ENCODE assay signal across 14 mouse cellular contexts in the genomic region with DNA sequence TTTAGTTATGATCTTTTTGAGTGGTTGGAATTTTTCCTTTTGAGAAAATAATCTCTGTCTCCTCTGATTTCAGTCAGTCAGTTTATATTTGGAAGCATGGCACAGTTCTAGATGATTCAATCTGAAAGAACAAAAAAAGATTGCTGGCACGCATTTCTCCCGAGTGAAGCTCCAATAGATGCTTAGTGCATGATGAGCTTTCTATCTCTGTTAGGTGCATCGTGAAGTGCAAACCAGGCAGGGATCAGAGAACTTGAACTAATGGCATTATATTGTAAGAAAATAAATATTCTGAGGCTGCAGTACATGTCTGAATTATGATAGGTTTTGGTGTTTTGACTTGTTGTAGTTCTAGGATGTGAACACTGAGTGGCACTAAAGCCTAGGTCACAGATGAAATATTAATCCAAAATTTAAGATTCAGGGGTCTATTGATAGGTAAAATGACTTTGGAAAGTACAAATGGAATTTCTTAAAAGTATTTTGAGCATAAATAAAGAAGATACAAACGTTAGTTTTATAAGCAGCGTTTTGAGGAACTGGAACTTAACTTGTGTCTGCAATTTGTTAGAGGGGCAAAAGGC. TPM values are rescaled to one million over a fixed set of nuclear protein-coding genes. Genes with fewer than 3 reads are reported as not detected.
DNase-seq lines count a peak whose midpoint lies in the region; ATAC-seq and TF ChIP-seq lines count a peak whose summit lies in the region.
"Had no signal": no experiment of that assay in that cellular context is flagged by ENCODE, and none has a peak within 500 bp of the region (broad histone marks: within the 10 kb centered on the region; RNA-seq: fewer than 3 reads in every experiment).

No protein-coding gene starts in this region.

- TF ChIP-seq CTCF in liver, postnatal 0 days (IDR thresholded peaks at IDR 0.05; ENCODE audit: low read depth): peak; percentile 33; the same call in 1 of the 2 replicates
- peak; percentile 92 for TF ChIP-seq CTCF in layer of hippocampus, adult 2 months (conservative IDR thresholded peaks at IDR 0.05)

- no peak overlapping the region for H3K9ac ChIP-seq in liver, postnatal 0 days (replicated peaks)
- no peak overlapping the region for H3K9ac ChIP-seq in liver, embryonic 11.5 days (ENCODE audit: low read depth, low read length)
- H3K9ac ChIP-seq: embryonic facial prominence, embryonic 13.5 days; limb, embryonic 12.5 days; neural tube, embryonic 15.5 days; stomach, embryonic 15.5 days had no signal

- peak; percentile 11 for DNase-seq in embryo, embryonic 10.5 days (ENCODE audit: low spot score)
- no peak for DNase-seq in embryo, embryonic 10 days (ENCODE audit: low spot score)
- no peak for DNase-seq in liver, postnatal 0 days
- DNase-seq in liver, embryonic 11.5 days (ENCODE audit: low spot score): no peak
- peak; percentile 8 to 16 for DNase-seq in layer of hippocampus, adult 2 months (ENCODE audit: low spot score in 2 of 2)
- peak; percentile 9 for DNase-seq in right cerebral cortex, postnatal 14 days
- no peak for DNase-seq in yolk sac, embryonic 10.5 days (ENCODE audit: low spot score)
- no peak for DNase-seq in gastrocnemius, adult 8-10 months (ENCODE audit: low spot score in 2 of 2)
- DNase-seq: adrenal gland, postnatal 14 days had no signal

- H3K9me3 ChIP-seq in liver, postnatal 0 days (ENCODE audit: low read length): no peaks in the 10 kb centered on the region
- H3K9me3 ChIP-seq in liver, embryonic 11.5 days (ENCODE audit: control insufficient read depth, low read length): no peaks in the 10 kb centered on the region
- H3K9me3 ChIP-seq: embryonic facial prominence, embryonic 13.5 days; limb, embryonic 12.5 days; megakaryocyte, embryonic 14.5 days; neural tube, embryonic 15.5 days; stomach, embryonic 15.5 days had no signal

- no peak overlapping the region for H3K27ac ChIP-seq in liver, postnatal 0 days (ENCODE audit: low read depth)
- no peak overlapping the region for H3K27ac ChIP-seq in liver, embryonic 11.5 days (ENCODE audit: low read depth, low read length)
- H3K27ac ChIP-seq in layer of hippocampus, adult 2 months: peak overlapping the region; percentile 78
- H3K27ac ChIP-seq: embryonic facial prominence, embryonic 13.5 days; limb, embryonic 12.5 days; neural tube, embryonic 15.5 days; stomach, embryonic 15.5 days had no signal

- no peaks in the 10 kb centered on the region for H3K4me1 ChIP-seq in liver, postnatal 0 days (ENCODE audit: insufficient read depth)
- H3K4me1 ChIP-seq in liver, embryonic 11.5 days (replicated peaks; ENCODE audit: control insufficient read depth, insufficient read depth, low read length): no peaks in the 10 kb centered on the region
- H3K4me1 ChIP-seq: embryonic facial prominence, embryonic 13.5 days; limb, embryonic 12.5 days; megakaryocyte, embryonic 14.5 days; neural tube, embryonic 15.5 days; stomach, embryonic 15.5 days had no signal

- ATAC-seq in liver, postnatal 0 days: no peak
- ATAC-seq in liver, embryonic 11.5 days (replicated peaks; ENCODE audit: low FRiP score): no peak

- 47% methylated on average over 5 of the region's 5 CpGs for WGBS in liver, postnatal 0 days (ENCODE audit: insufficient replicate concordance)
- WGBS in liver, embryonic 11.5 days: 53% methylated on average over 5 of the region's 5 CpGs

- no peak for TF ChIP-seq EP300 in liver, postnatal 0 days (IDR thresholded peaks at IDR 0.05; ENCODE audit: low read depth)

- H3K4me2 ChIP-seq in liver, postnatal 0 days (ENCODE audit: low read depth, low read length): no peak overlapping the region
- no peak overlapping the region for H3K4me2 ChIP-seq in liver, embryonic 11.5 days
- H3K4me2 ChIP-seq: embryonic facial prominence, embryonic 13.5 days; limb, embryonic 12.5 days; neural tube, embryonic 15.5 days; stomach, embryonic 15.5 days had no signal

- no peaks in the 10 kb centered on the region for H3K27me3 ChIP-seq in liver, postnatal 0 days (ENCODE audit: insufficient read depth, low read length)
- H3K27me3 ChIP-seq in liver, embryonic 11.5 days (replicated peaks; ENCODE audit: control insufficient read depth, insufficient read depth, low read length): no peaks in the 10 kb centered on the region
- H3K27me3 ChIP-seq: embryonic facial prominence, embryonic 13.5 days; limb, embryonic 12.5 days; megakaryocyte, embryonic 14.5 days; neural tube, embryonic 15.5 days; stomach, embryonic 15.5 days had no signal

- no peak overlapping the region for H3K4me3 ChIP-seq in liver, postnatal 0 days (ENCODE audit: low read depth, low read length)
- H3K4me3 ChIP-seq in liver, embryonic 11.5 days (ENCODE audit: low read depth, low read length): no peak overlapping the region
- peak overlapping the region; percentile 28; the same call in 1 of the 2 replicates for H3K4me3 ChIP-seq in layer of hippocampus, adult 2 months
- H3K4me3 ChIP-seq: embryonic facial prominence, embryonic 13.5 days; limb, embryonic 12.5 days; megakaryocyte, embryonic 14.5 days; neural tube, embryonic 15.5 days; stomach, embryonic 15.5 days had no signal

- no peaks in the 10 kb centered on the region for H3K36me3 ChIP-seq in liver, postnatal 0 days (replicated peaks; ENCODE audit: insufficient read depth, low read length)
- H3K36me3 ChIP-seq in liver, embryonic 11.5 days (ENCODE audit: control insufficient read depth, insufficient read depth, low read length): no peaks in the 10 kb centered on the region
- H3K36me3 ChIP-seq: embryonic facial prominence, embryonic 13.5 days; limb, embryonic 12.5 days; neural tube, embryonic 15.5 days; stomach, embryonic 15.5 days had no signal

RNA-seq across cellular contexts. Expression of a gene that starts 59.2 kb away (rescaled TPM):
- polyA plus RNA-seq in liver, postnatal 0 days (2015; fragmentation: Nextera tagmentation; extraction: Ambion mirVana): 0.05 TPM in 2 replicates
- polyA plus RNA-seq in liver, embryonic 11.5 days (2014; fragmentation: Nextera tagmentation; extraction: Ambion mirVana): 0.10 and 0.14 TPM in 2 replicates
- 100 to 1,000 TPM; 208 to 230 TPM for total RNA-seq in layer of hippocampus, adult 2 months (2021)
- 1 to 10 TPM in 2 of 4 experiments, under 1 TPM in 2; 0.22 to 1.2 (median 0.83) TPM for total RNA-seq in gastrocnemius, adult 8-10 months (2022)
- polyA plus RNA-seq: limb, embryonic 12.5 days had no signal

Comparison
In these comparisons a context has a peak if more than half of its experiments do, and no peak if none do; other contexts are left out.
1. DNase-seq: peak in embryo, embryonic 10.5 days (single experiment), layer of hippocampus, adult 2 months (2 of 2) and right cerebral cortex, postnatal 14 days (single experiment); none in embryo, embryonic 10 days (single experiment), liver, postnatal 0 days (single experiment), liver, embryonic 11.5 days (single experiment), yolk sac, embryonic 10.5 days (single experiment) and gastrocnemius, adult 8-10 months (0 of 2).
2. RNA of a gene that starts 59.2 kb away (total RNA-seq): 208 to 230 TPM in layer of hippocampus, adult 2 months; 0.22 to 1.2 TPM in gastrocnemius, adult 8-10 months; every median in the first group is over 10 times any median in the second.